Mouse (Mus musculus) MEL (cell line): ENCODE results near the gene Plekha5.

Source experiments
- CTCF ChIP-seq, 3 experiments: IDR thresholded peaks in 2 of 3; conservative IDR thresholded peaks in 1 of 3; 2 replicates each; pipeline ENCODE4 v1.5.1; 2011 to 2012; ENCODE audit warnings: low read length in 3 of 3, low read depth in 2 of 3, mild to moderate bottlenecking in 2 of 3, improper control_type of control experiment in 1 of 3, inconsistent platforms in 1 of 3, mixed read lengths in 1 of 3, moderate library complexity in 1 of 3; ENCODE audit not compliant: control insufficient read depth in 1 of 3, insufficient read depth in 1 of 3, poor library complexity in 1 of 3, severe bottlenecking in 1 of 3
- EP300 ChIP-seq, 2 experiments: IDR thresholded peaks; 2 replicates each; pipeline ENCODE4 v1.6.1; 2011; ENCODE audit warnings: improper control_type of control experiment in 2 of 2, low read length in 2 of 2, low read depth in 1 of 2, mild to moderate bottlenecking in 1 of 2
- MAX ChIP-seq: IDR thresholded peaks from 2 replicates; pipeline ENCODE4 v1.6.1; 2011; ENCODE audit warnings: low read length, improper control_type of control experiment
- POLR2A ChIP-seq, 2 experiments: IDR thresholded peaks; 2 replicates each; pipeline ENCODE4 v1.6.1; 2011 to 2012; ENCODE audit warnings: low read length in 2 of 2, mild to moderate bottlenecking in 2 of 2, control low read depth in 1 of 2, improper control_type of control experiment in 1 of 2, low read depth in 1 of 2, moderate library complexity in 1 of 2; ENCODE audit not compliant: control insufficient read depth in 1 of 2, insufficient read depth in 1 of 2, poor library complexity in 1 of 2
- RCOR1 ChIP-seq: IDR thresholded peaks from 2 replicates; pipeline ENCODE4 v1.6.1; 2012; ENCODE audit warnings: low read depth, mild to moderate bottlenecking, inconsistent platforms, low read length, improper control_type of control experiment
- UBTF ChIP-seq: IDR thresholded peaks from 2 replicates; pipeline ENCODE4 v1.6.1; 2012; ENCODE audit warnings: low read depth, mild to moderate bottlenecking, inconsistent platforms, low read length, improper control_type of control experiment, moderate library complexity, borderline replicate concordance; ENCODE audit not compliant: insufficient read depth
- ZNF384 ChIP-seq: IDR thresholded peaks from 2 replicates; pipeline ENCODE4 v1.6.1; 2012; ENCODE audit warnings: low read depth, mild to moderate bottlenecking, inconsistent platforms, low read length, improper control_type of control experiment

DNA sequence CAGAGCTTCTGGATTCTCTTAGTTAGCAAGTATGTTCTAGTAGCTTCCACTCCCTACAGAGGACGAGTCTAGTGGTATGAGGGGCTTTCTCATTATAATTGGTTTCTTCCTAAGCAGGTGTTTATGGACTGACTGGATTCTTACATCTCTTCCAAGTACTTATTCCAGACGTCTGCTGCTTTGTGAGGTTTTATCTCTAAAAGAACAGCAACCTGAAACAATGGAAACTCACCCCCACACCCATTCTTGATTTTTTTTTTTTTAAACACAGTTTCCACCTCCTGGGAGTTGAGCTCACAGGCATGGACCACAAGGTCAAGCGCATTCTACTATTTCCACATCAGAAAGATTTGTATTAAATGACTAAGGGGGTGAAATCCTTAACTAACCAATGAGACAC is 83.8 kb downstream of the Plekha5 start:
- TF ChIP-seq POLR2A (IDR thresholded peaks at IDR 0.05; ENCODE audit: control insufficient read depth in 1 of 2, insufficient read depth in 1 of 2, low read depth in 1 of 2, low read length in 2 of 2, poor library complexity in 1 of 2): no peak
- no peak for TF ChIP-seq MAX
- TF ChIP-seq ZNF384: no peak
- no peak for TF ChIP-seq UBTF
- TF ChIP-seq EP300 (IDR thresholded peaks at IDR 0.05; ENCODE audit: low read depth in 1 of 2, low read length in 2 of 2): no peak
- no peak for TF ChIP-seq CTCF (IDR thresholded peaks at IDR 0.05 in 2 of 3, conservative IDR thresholded peaks at IDR 0.05 in 1 of 3; ENCODE audit: control insufficient read depth in 1 of 3, insufficient read depth in 1 of 3, low read depth in 2 of 3, low read length in 3 of 3, poor library complexity in 1 of 3, severe bottlenecking in 1 of 3)
- no peak for TF ChIP-seq RCOR1
